ENCODE assay signal across 8 mouse cellular contexts in the genomic region with DNA sequence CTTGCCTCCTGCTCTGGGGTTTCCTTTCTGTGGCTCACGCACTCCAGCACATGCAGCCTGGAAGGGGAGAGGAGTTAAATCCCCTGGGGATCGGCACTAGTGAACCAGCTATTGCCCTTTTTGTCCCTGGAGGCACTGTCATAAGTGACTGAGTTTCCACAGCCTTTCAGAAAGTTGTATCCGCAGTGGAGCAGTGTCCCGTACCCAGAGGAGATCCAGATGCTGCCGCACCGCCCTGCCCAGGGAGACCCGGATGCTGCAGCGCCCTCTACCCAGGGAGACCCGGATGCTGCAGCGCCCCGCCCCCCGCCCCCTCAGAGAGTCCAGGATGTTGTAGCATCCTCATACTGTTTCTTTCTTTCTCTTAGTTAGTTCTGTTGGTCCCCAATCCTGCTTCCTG. TPM values are rescaled to one million over a fixed set of nuclear protein-coding genes. Genes with fewer than 3 reads are reported as not detected.
DNase-seq lines count a peak whose midpoint lies in the region; ATAC-seq and TF ChIP-seq lines count a peak whose summit lies in the region.

No protein-coding gene starts in this region.

- 0 out of 2 replicates have a peak, but pooled peaks have one; percentile 43 for ATAC-seq in lung, embryonic 14.5 days (ENCODE audit: insufficient read depth)
- no peak for ATAC-seq in heart, embryonic 15.5 days (replicated peaks; ENCODE audit: insufficient number of reproducible peaks, insufficient read depth, low FRiP score, low read depth)
- ATAC-seq in limb, embryonic 12.5 days (ENCODE audit: insufficient number of reproducible peaks, insufficient read depth, low FRiP score, low TSS enrichment, low read depth) = no peak

- H3K9ac ChIP-seq in lung, embryonic 14.5 days = no peak overlapping the region
- no peak overlapping the region for H3K9ac ChIP-seq in heart, embryonic 15.5 days
- H3K9ac ChIP-seq in limb, embryonic 12.5 days (replicated peaks) = no peak overlapping the region

- H3K36me3 ChIP-seq in lung, embryonic 14.5 days (ENCODE audit: insufficient read depth) = no peaks in the 10 kb centered on the region
- no peaks in the 10 kb centered on the region for H3K36me3 ChIP-seq in heart, embryonic 15.5 days
- H3K36me3 ChIP-seq in limb, embryonic 12.5 days = no peaks in the 10 kb centered on the region

- no peaks in the 10 kb centered on the region for H3K9me3 ChIP-seq in lung, embryonic 14.5 days (ENCODE audit: low read depth, low read length)
- H3K9me3 ChIP-seq in heart, embryonic 15.5 days (replicated peaks) = no peaks in the 10 kb centered on the region
- no peaks in the 10 kb centered on the region for H3K9me3 ChIP-seq in limb, embryonic 12.5 days

- peak; percentile 29; the same call in 1 of the 2 replicates for TF ChIP-seq CTCF in lung, embryonic 14.5 days (IDR thresholded peaks at IDR 0.05; ENCODE audit: low read depth)

- H3K4me2 ChIP-seq in lung, embryonic 14.5 days = peak overlapping the region; percentile 32; the same call in 1 of the 2 replicates
- H3K4me2 ChIP-seq in heart, embryonic 15.5 days = peak overlapping the region; percentile 22
- peak overlapping the region; percentile 41 for H3K4me2 ChIP-seq in limb, embryonic 12.5 days

- peaks cover 6% of the 10 kb centered on the region for H3K4me1 ChIP-seq in lung, embryonic 14.5 days (ENCODE audit: insufficient read depth)
- peaks cover 9% of the 10 kb centered on the region for H3K4me1 ChIP-seq in heart, embryonic 15.5 days (replicated peaks)
- H3K4me1 ChIP-seq in limb, embryonic 12.5 days (replicated peaks) = 0 out of 2 replicates have a peak, but pooled peaks cover 10% of the 10 kb centered on the region

- peak; percentile 55 for DNase-seq in lung, embryonic 14.5 days
- DNase-seq in lung, postnatal 14 days = no peak
- DNase-seq in testis, postnatal 10 days (ENCODE audit: low spot score) = peak; percentile 49
- no peak for DNase-seq in adipocyte (ENCODE audit: low spot score)
- DNase-seq in right cerebral cortex, adult 2 months (ENCODE audit: low spot score in 2 of 2) = no peak
- no peak for DNase-seq in layer of hippocampus, postnatal 14 days (ENCODE audit: low spot score in 2 of 2)

- H3K27ac ChIP-seq in lung, embryonic 14.5 days (ENCODE audit: low read depth) = no peak overlapping the region
- H3K27ac ChIP-seq in heart, embryonic 15.5 days = no peak overlapping the region
- H3K27ac ChIP-seq in limb, embryonic 12.5 days = no peak overlapping the region

- no peak overlapping the region for H3K4me3 ChIP-seq in lung, embryonic 14.5 days (ENCODE audit: low read depth, low read length)
- no peak overlapping the region for H3K4me3 ChIP-seq in heart, embryonic 15.5 days
- H3K4me3 ChIP-seq in limb, embryonic 12.5 days (replicated peaks) = peak overlapping the region; percentile 16; the same call in 1 of the 2 replicates

- 26% methylated on average over 12 of the region's 12 CpGs for WGBS in lung, embryonic 14.5 days
- WGBS in heart, embryonic 15.5 days = 31% methylated on average over 12 of the region's 12 CpGs
- WGBS in limb, embryonic 12.5 days = 33% methylated on average over 12 of the region's 12 CpGs

- no peaks in the 10 kb centered on the region for H3K27me3 ChIP-seq in lung, embryonic 14.5 days (ENCODE audit: insufficient read depth, low read length)
- no peaks in the 10 kb centered on the region for H3K27me3 ChIP-seq in heart, embryonic 15.5 days
- H3K27me3 ChIP-seq in limb, embryonic 12.5 days = 0 out of 2 replicates have a peak, but pooled peaks cover 3% of the 10 kb centered on the region

RNA-seq across cellular contexts. Expression of gene Susd1, which starts 56.3 kb away (rescaled TPM):
- 5.1 and 5.6 TPM in 2 replicates for polyA plus RNA-seq in lung, embryonic 14.5 days (2014; fragmentation: Nextera tagmentation; extraction: Ambion mirVana)
- 3.7 and 6.8 TPM in 2 replicates for polyA plus RNA-seq in heart, embryonic 15.5 days (2015; fragmentation: Nextera tagmentation; extraction: Ambion mirVana)
- 1.2 and 1.8 TPM in 2 replicates for polyA plus RNA-seq in limb, embryonic 12.5 days (2016; fragmentation: Nextera tagmentation; extraction: Ambion mirVana)
- 1 to 10 TPM; 6.5 to 7.3 TPM for total RNA-seq in layer of hippocampus, postnatal 14 days (2021)

Comparison
In these comparisons a context has a peak if more than half of its experiments do, and no peak if none do; other contexts are left out.
1. DNase-seq: peak in lung, embryonic 14.5 days (single experiment) and testis, postnatal 10 days (single experiment); none in lung, postnatal 14 days (single experiment), adipocyte (single experiment), right cerebral cortex, adult 2 months (0 of 2) and layer of hippocampus, postnatal 14 days (0 of 2).
2. Peak in every context shown above with its lines, with median percentiles within 50 percentile points of each other: H3K4me2 ChIP-seq.